Mouse (Mus musculus): ENCODE data around the gene Unc93b1. TPM values are rescaled to one million over a fixed set of nuclear protein-coding genes. Genes with fewer than 3 reads are reported as not detected.

Unc93b1 gene
- polyA plus RNA-seq, 1 experiment from 2014 or later = 6.0 TPM

GRCm38 (mm10) chr19:3898952-3899351 is 36.0 kb upstream of the Unc93b1 start:
- Histone ChIP-seq H3K9ac (replicated peaks; ENCODE audit: low read length) (no peak overlapping the region), H3K4me1 (ENCODE audit: control insufficient read depth, insufficient read depth, low read length) (no peaks in the 10 kb centered on the region), H3K27ac (replicated peaks; ENCODE audit: low read depth, low read length) (no peak overlapping the region), H3K4me3 (ENCODE audit: low read depth, low read length) (no peak overlapping the region), H3K4me2 (ENCODE audit: low read depth, low read length) (no peak overlapping the region), H3K27me3 (ENCODE audit: control insufficient read depth, insufficient read depth, low read length) (no peaks in the 10 kb centered on the region), H3K36me3 (replicated peaks; ENCODE audit: control insufficient read depth, insufficient read depth, low read depth, low read length) (peaks cover 7% of the 10 kb centered on the region; the same call in 1 of the 2 replicates), H3K9me3 (replicated peaks; ENCODE audit: control insufficient read depth, low read length) (no peaks in the 10 kb centered on the region)
- ATAC-seq (replicated peaks; ENCODE audit: insufficient number of reproducible peaks, low FRiP score, low TSS enrichment, low read depth) (no peak), DNase-seq (ENCODE audit: low spot score) (no peak)
- whole genome bisulfite sequencing = 85% methylated on average over 7 of the region's 7 CpGs

- ATAC-seq (replicated peaks; ENCODE audit: insufficient number of reproducible peaks, low FRiP score, low TSS enrichment, low read depth) (no peak), DNase-seq (ENCODE audit: low spot score) (no peak)
- Histone ChIP-seq H3K27me3 (ENCODE audit: control insufficient read depth, insufficient read depth, low read length) (no peaks in the 10 kb centered on the region), H3K4me3 (ENCODE audit: low read depth, low read length) (no peak overlapping the region), H3K27ac (replicated peaks; ENCODE audit: low read depth, low read length) (no peak overlapping the region), H3K4me2 (ENCODE audit: low read depth, low read length) (no peak overlapping the region), H3K4me1 (ENCODE audit: control insufficient read depth, insufficient read depth, low read length) (no peaks in the 10 kb centered on the region), H3K9me3 (replicated peaks; ENCODE audit: control insufficient read depth, low read length) (no peaks in the 10 kb centered on the region), H3K36me3 (replicated peaks; ENCODE audit: control insufficient read depth, insufficient read depth, low read depth, low read length) (peaks cover 7% of the 10 kb centered on the region; the same call in 1 of the 2 replicates), H3K9ac (replicated peaks; ENCODE audit: low read length) (no peak overlapping the region)
- WGBS = 88% methylated on average over 4 of the region's 4 CpGs
Observed at GRCm38 (mm10) chr19:3899618-3900017, 35.4 kb upstream of the Unc93b1 start.

- no peaks in the 10 kb centered on the region for H3K9me3 ChIP-seq (replicated peaks; ENCODE audit: control insufficient read depth, low read length)
- H3K9ac ChIP-seq (replicated peaks; ENCODE audit: low read length) = no peak overlapping the region
- H3K27me3 ChIP-seq (ENCODE audit: control insufficient read depth, insufficient read depth, low read length) = no peaks in the 10 kb centered on the region
- peaks cover 7% of the 10 kb centered on the region; the same call in 1 of the 2 replicates for H3K4me1 ChIP-seq (ENCODE audit: control insufficient read depth, insufficient read depth, low read length)
- ATAC-seq (replicated peaks; ENCODE audit: insufficient number of reproducible peaks, low FRiP score, low TSS enrichment, low read depth) (no peak), DNase-seq (ENCODE audit: low spot score) (no peak)
- H3K27ac ChIP-seq (replicated peaks; ENCODE audit: low read depth, low read length) = no peak overlapping the region
- H3K36me3 ChIP-seq (replicated peaks; ENCODE audit: control insufficient read depth, insufficient read depth, low read depth, low read length) = no peaks in the 10 kb centered on the region
- H3K4me3 ChIP-seq (ENCODE audit: low read depth, low read length) = no peak overlapping the region
- H3K4me2 ChIP-seq (ENCODE audit: low read depth, low read length) = no peak overlapping the region
- 80% methylated on average over 12 of the region's 12 CpGs for WGBS
Observed at GRCm38 (mm10) chr19:3902966-3903365, 32.0 kb upstream of the Unc93b1 start.

- Histone ChIP-seq H3K36me3 (replicated peaks; ENCODE audit: control insufficient read depth, insufficient read depth, low read depth, low read length) (peaks cover 3% of the 10 kb centered on the region), H3K27ac (replicated peaks; ENCODE audit: low read depth, low read length) (no peak overlapping the region; the same call in 1 of the 2 replicates), H3K4me2 (ENCODE audit: low read depth, low read length) (no peak overlapping the region; the same call in 1 of the 2 replicates), H3K9me3 (replicated peaks; ENCODE audit: control insufficient read depth, low read length) (no peaks in the 10 kb centered on the region), H3K4me1 (ENCODE audit: control insufficient read depth, insufficient read depth, low read length) (peaks cover 7% of the 10 kb centered on the region; the same call in 1 of the 2 replicates), H3K9ac (replicated peaks; ENCODE audit: low read length) (no peak overlapping the region), H3K4me3 (ENCODE audit: low read depth, low read length) (no peak overlapping the region), H3K27me3 (ENCODE audit: control insufficient read depth, insufficient read depth, low read length) (no peaks in the 10 kb centered on the region)
- DNase-seq (ENCODE audit: low spot score) (no peak), ATAC-seq (replicated peaks; ENCODE audit: insufficient number of reproducible peaks, low FRiP score, low TSS enrichment, low read depth) (no peak)
- WGBS = 60% methylated on average over 25 of the region's 25 CpGs
Observed at GRCm38 (mm10) chr19:3903648-3904362, 31.2 kb upstream of the Unc93b1 start.

- WGBS = 61% methylated on average over 10 of the region's 10 CpGs
- H3K9me3 ChIP-seq (replicated peaks; ENCODE audit: control insufficient read depth, low read length) = no peaks in the 10 kb centered on the region
- H3K36me3 ChIP-seq (replicated peaks; ENCODE audit: control insufficient read depth, insufficient read depth, low read depth, low read length) = peaks cover 3% of the 10 kb centered on the region
- H3K4me3 ChIP-seq (ENCODE audit: low read depth, low read length) = no peak overlapping the region
- H3K27me3 ChIP-seq (ENCODE audit: control insufficient read depth, insufficient read depth, low read length) = no peaks in the 10 kb centered on the region
- peaks cover 7% of the 10 kb centered on the region; the same call in 1 of the 2 replicates for H3K4me1 ChIP-seq (ENCODE audit: control insufficient read depth, insufficient read depth, low read length)
- H3K9ac ChIP-seq (replicated peaks; ENCODE audit: low read length) = no peak overlapping the region
- DNase-seq (ENCODE audit: low spot score) (no peak), ATAC-seq (replicated peaks; ENCODE audit: insufficient number of reproducible peaks, low FRiP score, low TSS enrichment, low read depth) (no peak)
- no peak overlapping the region; the same call in 1 of the 2 replicates for H3K27ac ChIP-seq (replicated peaks; ENCODE audit: low read depth, low read length)
- no peak overlapping the region for H3K4me2 ChIP-seq (ENCODE audit: low read depth, low read length)
Observed at GRCm38 (mm10) chr19:3904363-3904675, 30.7 kb upstream of the Unc93b1 start.

GRCm38 (mm10) chr19:3905261-3905969 is 29.6 kb upstream of the Unc93b1 start:
- DNase-seq (ENCODE audit: low spot score) (peak; percentile 59), ATAC-seq (replicated peaks; ENCODE audit: insufficient number of reproducible peaks, low FRiP score, low TSS enrichment, low read depth) (no peak)
- Histone ChIP-seq H3K4me3 (ENCODE audit: low read depth, low read length) (peak overlapping the region; percentile 57; the same call in 1 of the 2 replicates), H3K4me1 (ENCODE audit: control insufficient read depth, insufficient read depth, low read length) (peaks cover 7% of the 10 kb centered on the region; the same call in 1 of the 2 replicates), H3K27ac (replicated peaks; ENCODE audit: low read depth, low read length) (peak overlapping the region; percentile 68), H3K9ac (replicated peaks; ENCODE audit: low read length) (peak overlapping the region; percentile 47), H3K27me3 (ENCODE audit: control insufficient read depth, insufficient read depth, low read length) (no peaks in the 10 kb centered on the region), H3K9me3 (replicated peaks; ENCODE audit: control insufficient read depth, low read length) (no peaks in the 10 kb centered on the region), H3K36me3 (replicated peaks; ENCODE audit: control insufficient read depth, insufficient read depth, low read depth, low read length) (peaks cover 3% of the 10 kb centered on the region), H3K4me2 (ENCODE audit: low read depth, low read length) (peak overlapping the region; percentile 78)
- WGBS = 23% methylated on average over 6 of the region's 6 CpGs

- 41% methylated on average over 10 of the region's 10 CpGs for WGBS
- H3K27ac ChIP-seq (replicated peaks; ENCODE audit: low read depth, low read length) = no peak overlapping the region
- peak; percentile 11; the same call in 1 of the 2 replicates for ATAC-seq (replicated peaks; ENCODE audit: insufficient number of reproducible peaks, low FRiP score, low TSS enrichment, low read depth)
- H3K27me3 ChIP-seq (ENCODE audit: control insufficient read depth, insufficient read depth, low read length) = no peaks in the 10 kb centered on the region
- H3K36me3 ChIP-seq (replicated peaks; ENCODE audit: control insufficient read depth, insufficient read depth, low read depth, low read length) = peaks cover 3% of the 10 kb centered on the region
- peak overlapping the region; percentile 57 for H3K4me3 ChIP-seq (ENCODE audit: low read depth, low read length)
- H3K9ac ChIP-seq (replicated peaks; ENCODE audit: low read length) = peak overlapping the region; percentile 66
- peak; percentile 18 for DNase-seq (ENCODE audit: low spot score)
- H3K9me3 ChIP-seq (replicated peaks; ENCODE audit: control insufficient read depth, low read length) = no peaks in the 10 kb centered on the region
- peaks cover 7% of the 10 kb centered on the region; the same call in 1 of the 2 replicates for H3K4me1 ChIP-seq (ENCODE audit: control insufficient read depth, insufficient read depth, low read length)
- H3K4me2 ChIP-seq (ENCODE audit: low read depth, low read length) = peak overlapping the region; percentile 78
Observed at GRCm38 (mm10) chr19:3906326-3906725, 28.7 kb upstream of the Unc93b1 start.

Measured in embryonic facial prominence, embryonic 11.5 days (tissue).